Mouse (Mus musculus) G1E-ER4 (cell line): ENCODE measurements around the gene Ankrd34a. TPM values are rescaled to one million over a fixed set of nuclear protein-coding genes. Genes with fewer than 3 reads are reported as not detected.

Source experiments
- GATA1 ChIP-seq: IDR thresholded peaks from one replicate; pipeline ENCODE4 v1.8.0; 2012; ENCODE audit warnings: low read length, inconsistent platforms
- polyA plus RNA-seq: library from polyadenylated mRNA; stranded (reverse); fragments of >175 nt; gene quantifications from 2 replicates; pipeline ENCODE4 v1.2.3, GENCODE M21; 2012

The Ankrd34a gene
- polyA plus RNA-seq, 1 experiment: 0.03 TPM

DNA sequence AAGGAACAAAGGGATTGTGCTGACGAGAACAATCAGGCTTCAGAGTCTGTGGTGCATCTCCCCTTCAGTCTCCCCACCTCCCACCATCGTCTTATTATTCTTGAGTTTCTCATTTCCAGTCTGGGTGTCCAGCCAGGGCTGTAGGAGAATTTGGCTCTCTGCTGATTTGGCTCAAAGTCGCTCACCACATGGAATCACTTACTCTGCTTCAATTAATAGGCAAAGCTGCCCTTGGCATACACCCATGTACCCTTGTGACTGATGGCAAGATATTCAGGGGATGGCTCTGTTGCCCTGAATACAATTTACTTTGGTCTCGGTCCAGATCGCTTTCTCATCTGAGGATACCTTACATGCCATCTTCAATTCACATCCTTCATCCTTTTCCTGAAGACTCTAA lies 6.9 kb downstream of the Ankrd34a start:
- no peak for TF ChIP-seq GATA1

DNA sequence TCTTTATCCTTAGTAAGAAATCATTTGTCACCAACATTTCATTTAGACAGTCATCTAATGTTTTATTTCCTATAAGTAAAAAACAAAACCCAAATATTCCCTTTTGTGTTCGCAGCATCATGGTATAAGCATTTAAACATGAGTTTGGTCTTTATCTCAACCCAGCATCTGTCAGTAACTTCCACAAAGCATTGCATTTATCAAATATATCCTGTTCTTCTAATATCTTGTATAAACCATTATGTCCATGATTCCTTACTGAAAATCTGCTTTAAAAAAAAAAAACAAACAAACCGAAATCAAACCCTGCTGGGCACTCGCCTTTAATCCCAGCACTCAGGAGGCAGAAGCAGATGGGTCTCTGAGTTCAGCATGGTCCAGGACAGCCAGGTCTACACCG lies 10.2 kb downstream of the Ankrd34a start:
- TF ChIP-seq GATA1: no peak

DNA sequence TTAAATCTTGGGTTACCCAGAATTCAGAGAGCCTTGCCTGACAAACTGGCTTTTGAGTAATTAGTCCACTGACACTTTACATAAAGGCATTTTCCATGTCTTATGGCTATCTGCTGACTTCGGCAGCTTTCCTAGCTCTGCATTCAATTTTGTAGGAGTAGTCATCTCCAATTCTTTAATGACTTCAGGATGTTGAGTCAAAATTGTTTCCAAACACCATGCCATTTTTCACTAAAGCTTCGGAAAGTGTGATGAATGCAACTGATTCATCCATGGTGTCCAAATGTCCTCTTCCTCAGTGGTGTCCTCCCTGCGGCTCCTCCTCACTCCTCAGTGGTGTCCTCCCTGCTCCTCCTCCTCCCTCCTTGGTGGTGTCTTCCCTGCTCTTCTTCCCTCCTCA lies 21.5 kb downstream of the Ankrd34a start:
- no peak for TF ChIP-seq GATA1

DNA sequence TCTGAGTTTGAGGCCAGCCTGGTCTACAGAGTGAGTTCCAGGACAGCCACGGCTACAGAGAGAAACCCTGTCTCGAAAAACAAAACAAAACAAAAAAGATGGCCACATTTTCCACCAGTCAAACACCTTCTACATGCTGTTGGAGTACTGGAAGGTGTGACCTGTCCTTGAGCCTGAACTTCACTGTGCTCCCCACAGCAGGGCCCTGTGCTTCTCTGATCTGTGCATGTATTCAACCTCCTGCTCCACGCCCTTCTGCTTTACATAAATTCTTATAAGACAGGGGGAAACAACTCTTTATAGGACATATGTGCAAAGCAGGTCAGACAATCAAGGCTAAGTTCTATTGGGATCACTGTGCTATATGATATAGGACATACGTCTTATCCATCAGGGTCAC lies 26.8 kb downstream of the Ankrd34a start:
- no peak for TF ChIP-seq GATA1

DNA sequence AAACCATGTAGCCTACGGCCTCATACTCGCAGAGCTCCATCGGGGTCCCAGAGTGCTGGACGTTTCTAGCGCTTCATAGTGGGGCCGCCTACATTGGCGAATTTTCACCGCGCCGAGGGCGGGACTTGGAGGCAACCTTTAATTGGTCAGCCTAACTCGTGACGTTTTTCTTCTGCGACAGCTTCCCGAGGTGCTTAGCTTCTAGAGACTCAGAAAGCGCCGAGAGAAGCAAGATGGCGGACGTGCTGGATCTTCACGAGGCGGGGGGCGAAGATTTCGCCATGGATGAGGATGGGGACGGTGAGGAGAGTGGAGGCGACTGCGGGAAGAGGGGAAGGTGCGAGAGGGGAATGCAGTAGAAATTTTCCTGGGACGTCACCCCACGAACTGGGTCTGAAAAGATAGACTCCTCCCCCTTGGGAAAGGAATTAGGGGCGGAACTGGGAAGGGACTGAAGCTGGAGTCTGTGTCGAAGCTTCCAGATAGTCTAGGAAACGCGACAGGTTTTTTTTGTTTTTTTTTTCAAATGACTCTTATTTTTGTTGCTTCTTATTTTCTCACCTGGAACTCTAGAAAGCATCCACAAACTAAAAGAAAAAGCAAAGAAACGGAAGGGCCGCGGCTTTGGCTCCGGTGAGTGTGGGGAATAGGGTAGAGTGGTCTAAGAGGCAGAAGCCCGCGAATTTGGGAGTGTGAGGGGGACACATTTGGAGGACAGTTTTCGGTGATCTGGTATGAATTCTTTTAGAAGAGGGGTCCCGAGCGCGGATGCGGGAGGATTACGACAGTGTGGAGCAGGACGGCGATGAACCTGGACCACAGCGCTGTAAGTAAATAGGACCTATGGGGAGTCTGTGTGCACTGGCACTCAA lies 33.5 kb downstream of the Ankrd34a start, which contains the start of gene Rbm8a:
Rbm8a (plus strand) TSS at position 205 of the 872 bp plus-strand sequence.
- TF ChIP-seq GATA1: no peak

DNA sequence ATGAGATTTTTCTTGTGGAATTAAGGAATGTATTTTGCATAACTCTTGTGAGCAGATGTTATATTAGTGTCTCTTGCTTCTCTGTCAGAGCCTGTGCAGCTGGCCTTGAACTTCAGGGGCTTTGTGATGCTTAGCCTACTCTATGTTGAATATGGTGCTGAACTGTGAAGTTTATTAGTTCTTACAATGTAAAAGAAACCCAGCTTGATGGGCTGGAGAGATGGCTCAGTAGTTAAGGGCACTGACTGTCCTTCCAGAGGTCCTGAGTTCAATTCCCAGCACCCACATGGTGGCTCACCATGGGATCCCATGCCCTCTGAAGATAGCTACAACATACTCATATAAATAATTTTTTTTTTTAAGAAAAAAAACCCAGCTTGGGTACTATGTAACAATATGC lies 35.6 kb downstream of the Ankrd34a start:
- no peak for TF ChIP-seq GATA1

DNA sequence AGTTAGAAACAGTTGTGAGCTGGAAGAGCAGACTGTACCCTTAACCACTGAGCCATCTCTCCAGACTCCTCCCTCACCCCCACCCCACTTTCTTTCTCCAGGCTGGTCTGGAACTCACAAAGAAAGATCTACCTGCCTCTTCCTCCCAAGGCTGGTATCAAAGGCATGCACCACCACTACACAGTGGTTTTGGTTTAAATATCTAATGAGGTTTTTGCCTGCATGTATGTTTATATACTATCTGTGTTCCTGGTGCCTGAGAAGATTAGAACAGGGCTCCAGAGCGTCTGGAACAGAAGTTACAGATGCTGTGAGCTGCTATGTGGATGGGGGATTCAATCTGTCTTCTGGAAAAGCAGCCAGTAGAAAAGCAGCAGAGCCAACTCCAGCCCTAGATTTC lies 37.6 kb downstream of the Ankrd34a start:
- TF ChIP-seq GATA1: no peak

DNA sequence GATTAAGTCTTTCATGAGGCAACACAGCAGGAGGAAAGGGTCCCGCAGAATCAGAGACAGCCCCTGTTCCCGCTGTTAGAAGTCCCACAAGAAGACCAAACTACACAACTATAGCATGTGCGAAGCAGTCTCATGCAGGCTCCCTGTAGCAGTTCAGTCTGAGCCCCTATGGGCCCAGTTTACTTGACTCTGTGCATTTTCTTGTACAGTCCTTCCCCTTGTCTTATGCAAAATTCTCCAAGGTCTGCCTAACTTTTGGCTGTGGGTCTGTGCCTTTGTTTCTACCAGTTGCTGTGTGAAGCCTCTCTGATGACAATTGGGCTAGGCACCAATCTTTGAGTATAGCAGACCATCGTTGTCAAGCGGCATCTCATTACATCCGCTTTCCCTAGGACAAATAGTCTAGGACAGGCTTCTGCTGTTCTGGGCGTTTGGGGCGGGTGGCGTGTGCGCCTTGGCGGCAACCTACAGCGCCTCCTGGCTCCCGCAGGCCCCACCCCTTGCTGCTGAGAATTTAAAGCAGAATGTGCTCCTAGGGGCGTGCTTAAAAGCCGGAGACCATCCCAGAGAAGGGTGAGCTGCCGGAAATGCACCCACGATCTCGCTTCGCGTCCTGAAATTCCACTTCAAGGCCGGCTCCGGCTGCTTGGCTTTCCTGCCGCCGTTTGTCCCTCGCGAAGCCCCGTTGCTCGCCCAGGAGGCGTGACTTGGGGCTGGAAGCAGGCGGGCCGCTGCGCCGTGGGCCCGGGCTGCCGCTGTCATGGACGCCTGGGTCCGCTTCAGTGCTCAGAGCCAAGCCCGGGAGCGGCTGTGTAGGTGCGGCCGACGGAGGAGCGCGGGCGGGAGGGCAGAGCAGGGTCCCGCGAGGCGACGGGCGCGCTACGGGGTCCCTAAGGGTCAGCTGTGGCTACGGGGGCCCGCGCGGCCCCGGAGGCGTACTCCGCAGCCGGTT lies 38.8 kb downstream of the Ankrd34a start, which contains the start of the genes Pex11b and Gm42957:
Pex11b (plus strand) TSS at position 449 of the 952 bp plus-strand sequence.
Gm42957 (plus strand) TSS at position 547 of the 952 bp plus-strand sequence.
- TF ChIP-seq GATA1: no peak

DNA sequence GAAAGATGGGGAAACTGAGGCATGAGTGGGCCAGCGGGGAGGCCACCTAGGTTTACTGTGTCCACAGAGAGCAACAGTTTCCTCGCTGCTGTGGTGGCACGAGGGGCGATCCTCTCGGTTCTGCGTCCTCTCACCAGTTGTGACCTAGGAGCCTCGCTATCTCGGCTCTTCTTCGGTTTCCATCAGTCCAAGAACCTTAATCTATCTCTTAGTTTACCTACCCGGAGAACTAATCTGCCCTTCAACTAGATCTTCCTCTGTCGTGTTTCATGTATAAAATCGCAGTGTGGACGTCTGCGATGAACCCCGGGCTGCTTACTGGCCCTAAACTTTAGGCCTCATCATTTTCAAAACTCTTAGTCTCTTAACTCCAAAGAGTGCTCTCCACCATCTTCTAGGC lies 39.5 kb downstream of the Ankrd34a start:
- no peak for TF ChIP-seq GATA1

DNA sequence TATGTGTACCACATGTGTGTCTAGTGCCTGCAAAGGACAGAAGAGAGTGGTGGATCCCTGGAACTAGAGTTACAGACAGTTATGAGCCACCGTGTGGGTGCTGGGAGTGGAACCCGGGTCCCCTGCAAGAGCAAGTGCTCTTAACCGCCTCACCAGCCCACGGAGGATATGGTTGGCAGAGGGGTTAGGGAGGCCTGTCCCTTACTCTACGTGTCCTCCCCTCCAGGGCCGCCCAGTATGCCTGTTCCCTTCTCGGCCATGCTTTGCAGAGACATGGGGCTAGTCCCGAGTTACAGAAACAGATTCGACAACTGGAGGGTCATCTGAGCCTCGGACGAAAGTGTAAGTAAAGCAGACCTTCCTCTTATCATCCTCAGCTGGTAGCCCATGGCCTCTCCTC lies 40.0 kb downstream of the Ankrd34a start:
- no peak for TF ChIP-seq GATA1

DNA sequence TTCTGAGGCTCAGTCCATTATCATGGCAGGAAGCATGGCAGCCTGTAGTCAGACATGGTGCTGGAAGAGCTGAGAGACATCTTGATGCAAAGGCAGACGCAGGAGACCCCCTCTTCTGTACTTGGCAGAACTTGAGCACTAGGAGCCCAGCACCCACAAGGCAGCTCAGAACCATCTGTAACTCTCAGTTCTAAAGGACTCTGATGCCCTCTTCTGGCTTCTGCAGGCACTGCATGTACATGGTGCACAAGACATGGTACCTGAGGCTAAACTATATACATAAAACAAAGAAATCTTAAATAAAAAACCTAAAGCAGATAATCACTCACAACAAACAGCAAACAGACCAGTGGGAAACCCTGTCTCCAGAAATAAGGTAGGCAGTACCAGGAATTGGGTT lies 42.8 kb downstream of the Ankrd34a start:
- no peak for TF ChIP-seq GATA1

DNA sequence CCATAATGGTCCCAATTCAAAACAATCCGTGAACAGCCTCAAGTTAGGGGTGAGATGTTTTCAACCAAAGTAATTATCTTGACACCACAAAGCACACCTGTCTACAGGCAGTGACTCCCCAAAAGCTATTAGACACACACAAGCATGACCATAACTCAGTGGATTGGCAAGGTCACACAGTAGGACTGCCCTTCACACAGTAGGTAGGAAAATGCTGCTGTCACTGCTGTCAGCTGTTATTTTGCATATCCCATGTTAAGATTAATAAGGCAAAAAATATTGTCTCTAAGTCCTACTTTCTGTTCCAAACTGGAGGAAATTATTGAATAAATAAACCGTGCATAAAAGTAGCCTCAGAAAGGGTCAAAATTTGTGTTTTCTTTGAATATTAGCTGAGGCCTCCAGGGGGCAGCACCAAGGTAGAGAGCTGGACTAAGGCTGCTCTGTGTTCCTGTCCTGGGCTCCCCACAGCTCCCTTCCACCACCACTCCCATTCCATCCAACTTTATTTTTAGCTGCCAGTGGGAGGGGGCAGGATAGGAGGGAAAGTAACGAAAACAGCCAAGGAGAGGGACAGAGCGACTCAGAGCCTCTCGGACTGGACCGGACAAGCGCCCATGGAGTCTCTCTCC lies 48.7 kb downstream of the Ankrd34a start, which contains the start of gene Itga10:
Itga10 (plus strand) TSS at position 567 of the 632 bp plus-strand sequence.
- no peak for TF ChIP-seq GATA1

DNA sequence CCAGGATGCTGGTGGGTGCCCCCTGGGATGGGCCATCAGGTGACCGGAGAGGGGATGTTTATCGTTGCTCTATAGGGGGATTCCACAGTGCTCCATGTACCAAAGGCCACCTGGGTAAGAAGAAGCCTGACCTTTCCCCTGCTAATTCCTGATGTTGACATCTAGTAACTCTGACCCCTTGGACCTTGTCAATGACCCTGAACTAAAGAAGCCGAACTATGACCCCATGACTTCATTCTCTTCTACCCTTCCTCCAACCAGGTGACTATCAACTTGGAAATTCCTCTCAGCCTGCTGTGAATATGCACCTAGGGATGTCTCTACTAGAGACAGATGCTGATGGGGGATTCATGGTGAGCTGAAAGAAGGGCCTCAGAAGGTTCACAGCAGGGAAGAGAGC lies 50.9 kb downstream of the Ankrd34a start:
- TF ChIP-seq GATA1: no peak

Other genes starting within 250 kb of the Ankrd34a start
- gene BC107364, start 144.3 kb upstream of the Ankrd34a start, polyA plus RNA-seq: not detected in 2 replicates
- gene Hfe2, start 71.5 kb upstream of the Ankrd34a start, polyA plus RNA-seq: not detected in 2 replicates
- 9.6 and 10.6 TPM in 2 replicates for gene Txnip, start 38.7 kb upstream of the Ankrd34a start, polyA plus RNA-seq
- gene Gm16253, start 19.7 kb upstream of the Ankrd34a start, polyA plus RNA-seq: not detected in 2 replicates
- gene Polr3gl, start 2.5 kb upstream of the Ankrd34a start, polyA plus RNA-seq: 9.8 and 14.7 TPM in 2 replicates
- 0.70 and 0.92 TPM in 2 replicates for gene Lix1l, start 4.5 kb downstream of the Ankrd34a start, polyA plus RNA-seq
- 51.9 and 144 TPM in 2 replicates for gene Rbm8a, start 33.3 kb downstream of the Ankrd34a start, polyA plus RNA-seq
- gene Pex11b, start 38.7 kb downstream of the Ankrd34a start, polyA plus RNA-seq: 3.1 and 4.7 TPM in 2 replicates
- 0.16 TPM in 1 of 2 replicates, not detected in the other for gene Gm42957, start 38.8 kb downstream of the Ankrd34a start, polyA plus RNA-seq
- gene Itga10, start 48.9 kb downstream of the Ankrd34a start, polyA plus RNA-seq: 0.15 and 0.18 TPM in 2 replicates
- gene Ankrd35, start 73.5 kb downstream of the Ankrd34a start, polyA plus RNA-seq: not detected in 2 replicates
- gene Pias3, start 99.7 kb downstream of the Ankrd34a start, polyA plus RNA-seq: 13.0 and 16.2 TPM in 2 replicates
- 0.18 and 0.29 TPM in 2 replicates for gene Nudt17, start 111.9 kb downstream of the Ankrd34a start, polyA plus RNA-seq
- 8.2 and 8.5 TPM in 2 replicates for gene Polr3c, start 131.0 kb downstream of the Ankrd34a start, polyA plus RNA-seq
- 18.9 and 25.4 TPM in 2 replicates for gene Rnf115, start 131.0 kb downstream of the Ankrd34a start, polyA plus RNA-seq
- gene Pdzk1, start 232.6 kb downstream of the Ankrd34a start, polyA plus RNA-seq: 0.02 TPM in 1 of 2 replicates, not detected in the other
- not detected in 2 replicates for gene Cd160, start 232.7 kb downstream of the Ankrd34a start, polyA plus RNA-seq